Mouse (Mus musculus): ENCODE data around the gene Zcchc14. TPM values are rescaled to one million over a fixed set of nuclear protein-coding genes. Genes with fewer than 3 reads are reported as not detected.

The Zcchc14 gene
- polyA plus RNA-seq, 1 experiment from 2014 or later: 14.2 TPM

- peaks cover 11% of the 10 kb centered on the region for H3K4me1 ChIP-seq (ENCODE audit: control insufficient read depth, insufficient read depth, low read length)
- no peak overlapping the region for H3K27ac ChIP-seq (ENCODE audit: low read depth, low read length)
- H3K36me3 ChIP-seq (ENCODE audit: control insufficient read depth, insufficient read depth, low read length): no peaks in the 10 kb centered on the region
- 0 out of 2 replicates have a peak overlapping the region, but pooled peaks have one; percentile 39 for H3K9ac ChIP-seq (ENCODE audit: low read depth, low read length)
- no peak for ATAC-seq (replicated peaks; ENCODE audit: insufficient number of reproducible peaks, low FRiP score, low TSS enrichment)
- no peaks in the 10 kb centered on the region for H3K27me3 ChIP-seq (ENCODE audit: control insufficient read depth, insufficient read depth, low read length)
- H3K9me3 ChIP-seq (replicated peaks; ENCODE audit: control insufficient read depth, low read length): no peaks in the 10 kb centered on the region
- 53% methylated on average over 14 of the region's 14 CpGs for WGBS (ENCODE audit: insufficient replicate concordance)
- no peak overlapping the region for H3K4me2 ChIP-seq
- no peak overlapping the region for H3K4me3 ChIP-seq (ENCODE audit: low read depth, low read length)
These were observed 34.9 kb upstream of the Zcchc14 start for GRCm38 (mm10) chr8:121687455-121688161.

GRCm38 (mm10) chr8:121685419-121685818 lies 32.7 kb upstream of the Zcchc14 start:
- H3K27me3 ChIP-seq (ENCODE audit: control insufficient read depth, insufficient read depth, low read length): no peaks in the 10 kb centered on the region
- H3K4me2 ChIP-seq: no peak overlapping the region
- H3K9ac ChIP-seq (ENCODE audit: low read depth, low read length): no peak overlapping the region
- no peaks in the 10 kb centered on the region for H3K36me3 ChIP-seq (ENCODE audit: control insufficient read depth, insufficient read depth, low read length)
- WGBS (ENCODE audit: insufficient replicate concordance): 20% methylated on average over 4 of the region's 4 CpGs
- no peak overlapping the region for H3K4me3 ChIP-seq (ENCODE audit: low read depth, low read length)
- H3K9me3 ChIP-seq (replicated peaks; ENCODE audit: control insufficient read depth, low read length): no peaks in the 10 kb centered on the region
- H3K4me1 ChIP-seq (ENCODE audit: control insufficient read depth, insufficient read depth, low read length): peaks cover 11% of the 10 kb centered on the region
- ATAC-seq (replicated peaks; ENCODE audit: insufficient number of reproducible peaks, low FRiP score, low TSS enrichment): no peak
- H3K27ac ChIP-seq (ENCODE audit: low read depth, low read length): no peak overlapping the region

DNA sequence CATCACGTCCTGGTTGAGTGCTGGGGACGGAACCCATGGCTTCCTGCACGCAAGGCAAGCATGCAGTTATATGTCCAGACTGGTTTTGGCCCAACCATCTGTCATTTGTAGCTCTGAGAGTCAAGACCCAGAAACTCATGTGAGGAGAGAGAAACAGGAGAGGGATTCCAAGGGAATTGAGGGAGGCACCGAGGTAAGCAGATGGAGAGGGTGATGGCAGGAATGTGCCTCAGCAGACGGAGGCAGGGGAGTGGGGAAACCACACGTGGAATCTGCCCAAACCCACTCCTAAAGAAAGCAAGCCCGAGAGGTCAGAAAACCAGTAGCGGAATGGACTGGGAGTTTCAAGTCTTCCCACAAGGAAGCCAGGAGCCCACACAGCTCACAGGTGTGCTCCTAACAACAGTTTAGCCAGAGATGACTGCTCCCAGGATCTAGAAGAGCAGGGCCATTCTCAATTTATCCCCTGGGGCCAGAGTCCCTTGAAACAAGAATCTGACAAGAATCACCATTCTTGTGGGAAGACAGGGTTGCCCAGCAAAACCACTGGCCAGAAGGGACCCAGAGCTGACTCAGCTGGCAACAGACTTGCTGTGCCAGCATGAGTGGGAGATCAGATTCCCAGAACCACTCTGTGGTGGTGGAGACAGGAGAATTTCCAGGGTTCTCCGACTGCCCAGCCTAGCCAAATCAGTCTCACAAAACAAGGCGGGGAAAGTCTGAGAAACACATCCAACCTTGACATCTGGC lies 30.6 kb upstream of the Zcchc14 start:
- H3K36me3 ChIP-seq (ENCODE audit: control insufficient read depth, insufficient read depth, low read length): no peaks in the 10 kb centered on the region
- no peak overlapping the region for H3K4me2 ChIP-seq
- no peak overlapping the region for H3K4me3 ChIP-seq (ENCODE audit: low read depth, low read length)
- H3K9ac ChIP-seq (ENCODE audit: low read depth, low read length): no peak overlapping the region
- no peaks in the 10 kb centered on the region; the same call in 1 of the 2 replicates for H3K27me3 ChIP-seq (ENCODE audit: control insufficient read depth, insufficient read depth, low read length)
- H3K9me3 ChIP-seq (replicated peaks; ENCODE audit: control insufficient read depth, low read length): no peaks in the 10 kb centered on the region
- H3K27ac ChIP-seq (ENCODE audit: low read depth, low read length): no peak overlapping the region
- no peak for ATAC-seq (replicated peaks; ENCODE audit: insufficient number of reproducible peaks, low FRiP score, low TSS enrichment)
- H3K4me1 ChIP-seq (ENCODE audit: control insufficient read depth, insufficient read depth, low read length): peaks cover 9% of the 10 kb centered on the region
- WGBS (ENCODE audit: insufficient replicate concordance): 63% methylated on average over 10 of the region's 10 CpGs

- no peak for ATAC-seq (replicated peaks; ENCODE audit: insufficient number of reproducible peaks, low FRiP score, low TSS enrichment)
- Histone ChIP-seq H3K4me1 (ENCODE audit: control insufficient read depth, insufficient read depth, low read length) (no peaks in the 10 kb centered on the region), H3K36me3 (ENCODE audit: control insufficient read depth, insufficient read depth, low read length) (no peaks in the 10 kb centered on the region), H3K27ac (ENCODE audit: low read depth, low read length) (no peak overlapping the region), H3K9ac (ENCODE audit: low read depth, low read length) (no peak overlapping the region), H3K4me2 (no peak overlapping the region), H3K9me3 (replicated peaks; ENCODE audit: control insufficient read depth, low read length) (no peaks in the 10 kb centered on the region), H3K4me3 (ENCODE audit: low read depth, low read length) (no peak overlapping the region), H3K27me3 (ENCODE audit: control insufficient read depth, insufficient read depth, low read length) (no peaks in the 10 kb centered on the region; the same call in 1 of the 2 replicates)
- WGBS (ENCODE audit: insufficient replicate concordance): 46% methylated on average over 10 of the region's 10 CpGs
These were observed 28.8 kb upstream of the Zcchc14 start for GRCm38 (mm10) chr8:121681457-121681856.

DNA sequence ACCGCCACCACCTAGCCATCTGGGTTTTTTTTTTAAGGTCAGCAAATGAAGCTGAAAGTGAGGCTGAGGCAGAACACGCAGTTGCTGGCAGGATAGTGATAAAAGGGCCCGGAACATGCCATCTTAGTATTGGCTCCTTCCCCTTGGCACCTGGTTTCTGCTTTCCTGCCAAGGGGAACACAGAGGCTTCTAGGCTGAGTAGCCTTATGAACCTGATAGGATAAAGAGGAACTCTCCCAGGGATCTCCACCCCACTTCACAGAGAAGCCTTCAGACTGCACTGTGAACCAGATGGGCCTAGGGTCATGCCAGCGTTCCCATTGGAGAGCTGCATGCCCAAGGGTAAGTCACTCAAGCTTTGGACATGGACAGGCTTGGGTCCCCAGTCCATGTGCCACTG lies 28.2 kb upstream of the Zcchc14 start:
- Histone ChIP-seq H3K9ac (ENCODE audit: low read depth, low read length) (no peak overlapping the region), H3K9me3 (replicated peaks; ENCODE audit: control insufficient read depth, low read length) (no peaks in the 10 kb centered on the region), H3K36me3 (ENCODE audit: control insufficient read depth, insufficient read depth, low read length) (no peaks in the 10 kb centered on the region), H3K4me2 (no peak overlapping the region), H3K4me3 (ENCODE audit: low read depth, low read length) (no peak overlapping the region), H3K27ac (ENCODE audit: low read depth, low read length) (no peak overlapping the region), H3K4me1 (ENCODE audit: control insufficient read depth, insufficient read depth, low read length) (no peaks in the 10 kb centered on the region), H3K27me3 (ENCODE audit: control insufficient read depth, insufficient read depth, low read length) (no peaks in the 10 kb centered on the region; the same call in 1 of the 2 replicates)
- 77% methylated on average over 4 of the region's 4 CpGs for WGBS (ENCODE audit: insufficient replicate concordance)
- no peak for ATAC-seq (replicated peaks; ENCODE audit: insufficient number of reproducible peaks, low FRiP score, low TSS enrichment)

DNA sequence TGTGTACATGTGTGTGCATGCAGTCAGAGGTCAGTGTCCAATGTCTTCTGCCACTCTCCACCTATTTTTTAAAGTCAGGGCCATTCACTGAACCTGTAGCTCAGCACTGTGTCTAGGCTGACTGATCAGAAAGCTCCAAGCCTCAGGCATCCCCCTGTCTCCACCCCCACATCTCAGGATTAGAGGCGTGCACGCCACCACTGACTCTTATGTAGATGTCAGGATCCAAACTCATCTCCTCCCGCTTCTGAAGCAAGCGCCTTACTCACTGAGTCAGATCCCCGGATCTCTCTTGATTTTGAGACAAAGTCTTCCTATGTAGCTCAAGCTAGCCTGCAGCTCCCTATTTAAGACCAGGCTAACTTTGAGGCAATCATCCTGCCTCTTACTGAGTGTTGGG lies 26.0 kb upstream of the Zcchc14 start:
- WGBS (ENCODE audit: insufficient replicate concordance): 51% methylated on average over 5 of the region's 5 CpGs
- ATAC-seq (replicated peaks; ENCODE audit: insufficient number of reproducible peaks, low FRiP score, low TSS enrichment): no peak

DNA sequence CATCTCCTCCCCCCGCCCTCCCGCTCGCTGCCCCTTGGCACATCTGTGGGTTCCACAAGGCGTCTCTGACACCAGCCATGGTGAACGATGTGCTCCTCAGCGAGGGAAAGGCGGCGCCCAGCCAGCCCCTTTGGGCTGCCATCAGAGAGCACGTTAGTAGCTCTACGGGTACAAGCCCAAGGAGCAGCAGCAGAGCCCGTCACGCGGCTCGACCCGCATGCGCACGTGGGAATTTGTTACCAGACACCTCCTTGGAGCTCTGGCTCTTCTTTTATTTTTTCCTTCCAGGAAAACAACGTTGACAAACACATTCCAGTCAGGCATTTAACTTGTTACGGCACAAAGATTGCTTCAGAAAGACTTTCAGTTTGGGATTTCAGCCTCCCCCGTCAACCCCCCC lies 23.0 kb upstream of the Zcchc14 start:
- no peak overlapping the region for H3K4me3 ChIP-seq (ENCODE audit: low read depth, low read length)
- WGBS (ENCODE audit: insufficient replicate concordance): 54% methylated on average over 20 of the region's 20 CpGs
- H3K9ac ChIP-seq (ENCODE audit: low read depth, low read length): no peak overlapping the region
- no peak overlapping the region for H3K27ac ChIP-seq (ENCODE audit: low read depth, low read length)
- no peaks in the 10 kb centered on the region for H3K4me1 ChIP-seq (ENCODE audit: control insufficient read depth, insufficient read depth, low read length)
- no peak for ATAC-seq (replicated peaks; ENCODE audit: insufficient number of reproducible peaks, low FRiP score, low TSS enrichment)
- H3K9me3 ChIP-seq (replicated peaks; ENCODE audit: control insufficient read depth, low read length): no peaks in the 10 kb centered on the region
- H3K4me2 ChIP-seq: no peak overlapping the region
- H3K36me3 ChIP-seq (ENCODE audit: control insufficient read depth, insufficient read depth, low read length): no peaks in the 10 kb centered on the region
- H3K27me3 ChIP-seq (ENCODE audit: control insufficient read depth, insufficient read depth, low read length): peaks cover 2% of the 10 kb centered on the region

More for the DNA sequence above, 26.0 kb upstream of the Zcchc14 start:
- no peaks in the 10 kb centered on the region for H3K9me3 ChIP-seq (replicated peaks; ENCODE audit: control insufficient read depth, low read length)
- H3K4me2 ChIP-seq: no peak overlapping the region
- H3K27ac ChIP-seq (ENCODE audit: low read depth, low read length): no peak overlapping the region
- H3K4me1 ChIP-seq (ENCODE audit: control insufficient read depth, insufficient read depth, low read length): no peaks in the 10 kb centered on the region
- no peak overlapping the region for H3K9ac ChIP-seq (ENCODE audit: low read depth, low read length)
- H3K27me3 ChIP-seq (ENCODE audit: control insufficient read depth, insufficient read depth, low read length): no peaks in the 10 kb centered on the region; the same call in 1 of the 2 replicates
- H3K36me3 ChIP-seq (ENCODE audit: control insufficient read depth, insufficient read depth, low read length): no peaks in the 10 kb centered on the region
- H3K4me3 ChIP-seq (ENCODE audit: low read depth, low read length): no peak overlapping the region

DNA sequence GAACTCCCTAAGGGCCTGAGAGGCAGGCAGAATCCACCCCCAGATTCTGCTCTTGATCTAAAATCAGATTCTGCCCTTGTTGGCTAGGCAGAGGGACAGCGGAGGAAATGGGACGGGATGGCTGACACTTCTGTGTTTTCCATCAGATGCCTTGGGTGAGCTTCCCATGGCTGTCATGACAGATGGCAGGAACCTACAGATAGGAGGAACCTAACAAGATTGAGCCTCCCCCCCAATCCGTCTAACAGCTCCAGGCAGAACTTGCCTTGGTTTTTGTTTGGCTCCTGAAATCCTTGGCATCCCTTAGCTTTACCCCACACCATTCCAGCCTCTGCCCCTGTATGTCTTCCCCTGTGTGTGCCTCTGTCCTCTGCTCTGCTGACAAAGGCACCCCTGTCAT lies 22.5 kb upstream of the Zcchc14 start:
- 63% methylated on average over 3 of the region's 3 CpGs for WGBS (ENCODE audit: insufficient replicate concordance)
- H3K4me2 ChIP-seq: no peak overlapping the region
- H3K4me1 ChIP-seq (ENCODE audit: control insufficient read depth, insufficient read depth, low read length): no peaks in the 10 kb centered on the region

More for the DNA sequence above, 22.5 kb upstream of the Zcchc14 start:
- Histone ChIP-seq H3K9me3 (replicated peaks; ENCODE audit: control insufficient read depth, low read length) (no peaks in the 10 kb centered on the region), H3K9ac (ENCODE audit: low read depth, low read length) (no peak overlapping the region), H3K4me3 (ENCODE audit: low read depth, low read length) (no peak overlapping the region), H3K36me3 (ENCODE audit: control insufficient read depth, insufficient read depth, low read length) (no peaks in the 10 kb centered on the region), H3K27me3 (ENCODE audit: control insufficient read depth, insufficient read depth, low read length) (peaks cover 4% of the 10 kb centered on the region), H3K27ac (ENCODE audit: low read depth, low read length) (no peak overlapping the region)
- ATAC-seq (replicated peaks; ENCODE audit: insufficient number of reproducible peaks, low FRiP score, low TSS enrichment): no peak
